Mouse (Mus musculus) heart, embryonic 15.5 days (tissue): ENCODE data around the gene Kdm6a. TPM values are rescaled to one million over a fixed set of nuclear protein-coding genes. Genes with fewer than 3 reads are reported as not detected.

Experiments
- ATAC-seq: fragments of 200-750 bp; cut with Nextera tagmentation; replicated peaks from 2 replicates; pipeline ENCODE4 v1.8.0; 2017; ENCODE audit warnings: low read depth, moderate TSS enrichment; ENCODE audit not compliant: insufficient number of reproducible peaks, insufficient read depth, low FRiP score
- H3K27ac ChIP-seq: fragments of 300-500 bp; sonication (generic); 2 replicates; pipeline ENCODE4 v1.5.1; 2015; ENCODE audit warnings: mild to moderate bottlenecking, inconsistent platforms
- H3K27me3 ChIP-seq: fragments of 300-500 bp; sonication (generic); 2 replicates; pipeline ENCODE4 v1.6.1; 2015; ENCODE audit warnings: inconsistent platforms
- H3K36me3 ChIP-seq: fragments of 300-500 bp; sonication (generic); 2 replicates; pipeline ENCODE4 v1.6.1; 2015; ENCODE audit warnings: mild to moderate bottlenecking, inconsistent platforms
- H3K4me1 ChIP-seq: fragments of 300-500 bp; sonication (generic); replicated peaks from 2 replicates; pipeline ENCODE4 v1.6.1; 2015; ENCODE audit warnings: inconsistent platforms
- H3K4me2 ChIP-seq: fragments of 300-500 bp; sonication (generic); 2 replicates; pipeline ENCODE4 v1.6.1; 2015; ENCODE audit warnings: inconsistent platforms, mild to moderate bottlenecking, moderate library complexity
- H3K4me3 ChIP-seq: fragments of 300-500 bp; sonication (generic); 2 replicates; pipeline ENCODE4 v1.5.1; 2015; ENCODE audit warnings: mild to moderate bottlenecking, inconsistent platforms
- H3K9ac ChIP-seq: fragments of 300-500 bp; sonication (generic); 2 replicates; pipeline ENCODE4 v1.6.1; 2015; ENCODE audit warnings: mild to moderate bottlenecking, inconsistent platforms
- H3K9me3 ChIP-seq: fragments of 300-500 bp; sonication (generic); replicated peaks from 2 replicates; pipeline ENCODE4 v1.6.1; 2016; ENCODE audit warnings: inconsistent platforms
- WGBS: fragments of 180-500 bp; shearing (Covaris S2); methylation state at CpG from one replicate; pipeline ENCODE4 v1.1.7; 2015; ENCODE audit warnings: mixed read lengths; 5-methylcytosine and 5-hydroxymethylcytosine counted together
- polyA plus RNA-seq: library from polyadenylated mRNA; unstranded; fragments of >200 nt; fragmentation: Nextera tagmentation; extraction: Ambion mirVana; gene quantifications from 2 replicates; pipeline ENCODE4 v1.2.1, GENCODE M21; 2015

Kdm6a gene
- 13.0 and 18.7 TPM in 2 replicates for polyA plus RNA-seq

DNA sequence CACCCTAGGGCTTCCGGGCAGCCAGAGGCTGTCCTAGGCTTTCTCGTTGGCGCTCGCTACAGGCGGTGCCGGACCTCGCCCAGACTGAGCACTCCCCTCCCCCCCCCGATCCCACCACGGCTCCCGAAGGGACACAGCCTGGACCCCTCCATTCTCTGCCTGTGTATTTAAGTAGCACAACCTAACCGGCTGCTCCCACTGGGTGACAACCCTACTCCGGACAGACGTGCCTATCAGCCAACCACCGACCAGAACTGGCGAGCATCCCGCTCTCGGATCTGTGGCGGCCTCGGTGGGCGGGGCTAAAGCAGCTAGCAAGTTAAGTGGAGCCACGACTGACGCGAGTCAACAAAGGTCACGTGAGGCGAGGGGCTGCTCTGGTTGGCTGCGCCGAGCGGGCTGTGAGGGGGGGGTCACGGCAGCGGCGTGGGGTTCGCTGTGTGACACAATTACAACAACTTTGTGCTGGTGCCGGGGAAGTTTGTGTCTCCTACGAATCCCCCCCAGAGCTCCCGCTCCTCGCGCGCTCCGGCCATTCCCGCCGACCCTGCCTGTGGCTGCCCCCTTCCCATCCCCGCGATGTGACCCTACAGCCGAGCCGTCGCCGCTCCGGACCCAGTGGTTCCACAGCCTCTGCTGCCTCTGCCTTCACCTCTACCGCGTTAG lies at the start of gene Kdm6a:
TSS of gene Kdm6a (plus strand) at position 384 of the 666 bp plus-strand sequence.
- H3K36me3 ChIP-seq, result no peaks in the 10 kb centered on the region
- H3K4me1 ChIP-seq, result no peaks in the 10 kb centered on the region
- H3K9ac ChIP-seq, result peak within 1 kb of the TSS; percentile 93
- H3K4me3 ChIP-seq, result peak within 1 kb of the TSS; percentile 90
- H3K27me3 ChIP-seq, result no peaks in the 10 kb centered on the region
- H3K27ac ChIP-seq, result peak within 1 kb of the TSS; percentile 98
- H3K4me2 ChIP-seq, result peak within 1 kb of the TSS; percentile 81
- 1% methylated on average over 50 of the region's 50 CpGs for whole genome bisulfite sequencing
- H3K9me3 ChIP-seq, result no peaks in the 10 kb centered on the region
- peak; percentile 99 for ATAC-seq

DNA sequence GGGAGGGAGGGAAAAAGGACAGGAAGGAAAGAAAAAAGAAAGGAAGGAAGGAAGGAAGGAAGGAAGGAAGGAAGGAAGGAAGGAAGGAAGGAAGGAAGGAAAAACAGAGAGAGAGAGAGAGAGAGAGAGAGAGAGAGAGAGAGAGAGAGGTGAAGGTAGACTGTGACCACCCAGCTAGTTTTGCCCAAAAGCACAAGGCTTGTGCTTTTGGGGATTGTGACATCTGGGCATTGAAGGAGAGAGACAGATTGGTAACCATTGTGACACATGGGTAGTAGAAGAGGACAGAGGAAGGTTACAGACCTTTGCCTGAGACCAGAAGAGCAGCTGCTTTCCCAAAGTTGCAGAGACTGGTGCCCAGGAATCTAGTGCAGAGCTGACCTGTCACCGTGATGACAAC lies 16.8 kb upstream of the Kdm6a start, which contains the start of gene Dusp21:
TSS of gene Dusp21 (plus strand) at position 301 of the 400 bp plus-strand sequence.
- Histone ChIP-seq H3K27ac (no peak within 1 kb of the TSS), H3K4me2 (no peak within 1 kb of the TSS), H3K9me3 (no peaks in the 10 kb centered on the region), H3K4me1 (no peaks in the 10 kb centered on the region), H3K9ac (no peak within 1 kb of the TSS), H3K4me3 (no peak within 1 kb of the TSS), H3K27me3 (no peaks in the 10 kb centered on the region), H3K36me3 (no peaks in the 10 kb centered on the region)
- 87% methylated on average over 1 of the region's 1 CpGs for WGBS
- no peak for ATAC-seq

DNA sequence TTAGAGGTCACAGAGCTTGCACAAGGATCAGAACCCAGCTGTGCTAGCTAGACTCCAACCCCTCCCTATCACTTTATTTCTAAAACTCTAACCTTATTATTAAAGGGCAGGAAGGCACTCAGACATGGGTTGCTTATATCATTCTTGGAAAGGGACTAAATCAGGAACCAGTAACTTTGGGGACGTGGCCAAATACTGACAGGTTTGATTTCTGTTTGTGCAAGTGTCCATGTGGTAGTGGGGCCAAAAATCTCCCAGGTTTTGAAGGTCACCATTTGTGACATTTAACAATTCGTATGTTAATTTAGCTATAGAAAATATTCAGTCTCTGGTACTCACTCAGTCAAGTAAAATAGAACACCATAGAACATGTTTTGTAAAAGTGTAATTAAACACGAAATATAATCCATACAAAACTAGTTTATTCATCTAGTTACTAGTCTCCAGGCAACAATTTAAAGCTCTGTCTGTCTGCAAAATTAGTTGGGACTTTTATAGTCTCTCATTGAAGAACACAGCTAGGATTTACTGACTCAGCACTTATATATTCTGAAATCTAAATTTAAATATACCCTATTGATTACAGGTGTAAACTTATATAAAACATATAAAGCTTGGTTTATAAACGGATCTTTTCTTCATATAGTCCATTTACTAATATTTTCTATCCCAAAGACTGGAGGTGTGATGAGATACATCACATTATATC lies 1.5 kb upstream of the Kdm6a start:
- Histone ChIP-seq H3K9me3 (no peaks in the 10 kb centered on the region), H3K27me3 (no peaks in the 10 kb centered on the region), H3K36me3 (no peaks in the 10 kb centered on the region), H3K4me3 (no peak overlapping the region), H3K9ac (no peak overlapping the region), H3K4me2 (peak overlapping the region; percentile 81), H3K27ac (no peak overlapping the region), H3K4me1 (no peaks in the 10 kb centered on the region)
- ATAC-seq, result no peak
- WGBS, result 66% methylated on average over 4 of the region's 4 CpGs

DNA sequence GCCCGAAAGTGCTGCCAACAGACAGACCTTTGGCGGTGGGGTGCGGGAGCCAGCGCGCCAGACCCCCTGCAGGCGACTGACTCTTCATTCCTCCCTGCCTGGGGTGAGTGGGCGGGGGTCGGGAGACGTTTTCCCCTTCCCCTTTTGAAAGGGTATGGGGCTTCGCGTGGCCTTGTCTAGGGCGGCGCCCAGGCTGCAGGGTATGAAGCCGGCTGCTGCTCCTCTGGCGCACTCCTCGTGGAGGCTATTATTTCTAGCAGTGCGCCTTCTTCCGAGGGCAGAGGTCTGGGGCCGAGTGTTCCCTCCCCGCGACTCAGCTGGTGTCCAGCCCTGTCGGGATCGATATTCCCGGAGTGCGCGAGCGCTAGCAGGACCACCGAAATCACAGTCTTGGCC lies 581 bp upstream of the Kdm6a start:
- Histone ChIP-seq H3K4me2 (peak overlapping the region; percentile 81), H3K9me3 (no peaks in the 10 kb centered on the region), H3K4me3 (peak overlapping the region; percentile 90), H3K4me1 (no peaks in the 10 kb centered on the region), H3K36me3 (no peaks in the 10 kb centered on the region), H3K27ac (peak overlapping the region; percentile 94), H3K9ac (peak overlapping the region; percentile 79), H3K27me3 (no peaks in the 10 kb centered on the region)
- ATAC-seq, result peak; percentile 47
- WGBS, result 2% methylated on average over 24 of the region's 28 CpGs

DNA sequence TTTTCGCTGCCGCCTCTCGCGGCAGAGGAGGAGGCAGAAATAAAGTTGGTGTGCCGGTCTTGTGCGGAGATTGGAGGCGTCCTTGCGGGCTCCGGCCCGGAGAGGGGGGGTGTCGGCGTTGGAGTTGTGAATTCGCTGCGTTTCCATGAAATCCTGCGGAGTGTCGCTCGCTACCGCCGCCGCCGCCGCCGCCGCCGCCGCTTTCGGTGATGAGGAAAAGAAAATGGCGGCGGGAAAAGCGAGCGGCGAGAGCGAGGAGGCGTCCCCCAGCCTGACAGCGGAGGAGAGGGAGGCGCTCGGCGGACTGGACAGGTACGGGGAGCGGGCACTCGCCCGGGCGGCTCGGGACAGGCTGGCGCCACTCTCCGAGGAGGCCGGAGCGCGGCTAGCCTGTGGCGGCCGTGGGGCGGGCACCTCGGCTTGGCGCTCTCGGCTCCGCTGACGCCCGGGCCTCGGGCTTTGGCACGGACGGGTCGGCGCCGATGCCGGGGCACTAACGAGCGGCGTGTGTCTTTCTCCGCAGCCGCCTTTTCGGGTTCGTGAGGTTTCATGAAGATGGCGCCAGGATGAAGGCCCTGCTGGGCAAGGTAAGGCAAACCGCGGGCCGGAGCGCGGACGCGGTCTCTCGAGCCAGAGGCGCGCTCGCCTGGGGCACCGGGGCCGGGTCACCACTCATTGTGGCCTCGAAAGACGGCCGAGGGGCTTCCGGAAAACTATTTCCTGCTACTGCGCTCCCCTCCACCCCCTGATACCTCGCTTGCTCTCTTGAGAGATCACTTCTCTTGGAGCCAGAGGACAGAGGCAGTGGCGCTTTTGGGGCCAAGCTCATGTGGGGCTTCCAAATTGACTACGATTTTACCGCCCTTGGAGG lies 721 bp downstream of the Kdm6a start:
- H3K36me3 ChIP-seq, result no peaks in the 10 kb centered on the region
- H3K4me3 ChIP-seq, result peak overlapping the region; percentile 90
- H3K4me2 ChIP-seq, result peak overlapping the region; percentile 58
- H3K4me1 ChIP-seq, result no peaks in the 10 kb centered on the region
- under 1% methylated on average over 68 of the region's 95 CpGs for WGBS
- no peaks in the 10 kb centered on the region for H3K9me3 ChIP-seq
- no peaks in the 10 kb centered on the region for H3K27me3 ChIP-seq
- peak overlapping the region; percentile 93 for H3K9ac ChIP-seq
- ATAC-seq, result peak; percentile 11; the same call in 1 of the 2 replicates
- peak overlapping the region; percentile 98 for H3K27ac ChIP-seq

DNA sequence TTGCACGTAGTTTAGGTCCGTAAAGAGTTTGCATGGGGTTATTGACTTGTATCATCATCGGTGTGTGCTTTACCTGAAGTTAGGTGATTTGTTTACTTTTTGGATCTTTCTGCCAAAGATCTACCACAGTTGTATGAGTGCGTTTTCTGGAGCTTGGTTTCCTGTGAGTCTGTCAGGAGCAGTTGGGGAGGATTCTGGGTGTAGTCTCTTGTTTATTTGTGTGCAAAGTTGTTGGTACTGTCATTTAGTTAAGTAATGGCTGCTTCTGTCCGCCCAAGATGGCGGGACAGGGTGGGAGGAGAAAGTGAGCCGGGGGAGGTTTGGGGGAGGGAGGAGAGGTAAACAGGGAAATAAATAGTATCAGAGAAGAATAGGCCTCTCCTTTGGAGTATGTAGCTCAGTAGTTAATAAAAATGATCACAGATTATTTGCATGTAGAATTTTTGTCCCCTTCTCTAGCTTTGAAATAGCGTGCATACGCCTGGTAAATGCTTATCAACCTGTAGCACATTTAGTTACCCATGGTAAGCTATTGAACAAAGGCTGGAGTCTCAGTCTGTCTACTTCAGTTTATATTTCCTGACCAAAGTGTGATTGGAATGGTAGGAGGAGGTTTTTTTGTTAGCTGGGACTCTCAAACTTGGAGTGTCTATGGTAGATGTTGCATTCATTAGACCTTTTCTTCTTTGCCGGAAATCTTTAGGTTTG lies 1.7 kb downstream of the Kdm6a start:
- 4% methylated on average over 10 of the region's 10 CpGs for WGBS
- Histone ChIP-seq H3K9me3 (no peaks in the 10 kb centered on the region), H3K27ac (peak overlapping the region; percentile 98), H3K4me3 (peak overlapping the region; percentile 90), H3K36me3 (no peaks in the 10 kb centered on the region), H3K4me1 (no peaks in the 10 kb centered on the region), H3K4me2 (peak overlapping the region; percentile 58), H3K9ac (peak overlapping the region; percentile 93), H3K27me3 (no peaks in the 10 kb centered on the region)
- ATAC-seq, result no peak

DNA sequence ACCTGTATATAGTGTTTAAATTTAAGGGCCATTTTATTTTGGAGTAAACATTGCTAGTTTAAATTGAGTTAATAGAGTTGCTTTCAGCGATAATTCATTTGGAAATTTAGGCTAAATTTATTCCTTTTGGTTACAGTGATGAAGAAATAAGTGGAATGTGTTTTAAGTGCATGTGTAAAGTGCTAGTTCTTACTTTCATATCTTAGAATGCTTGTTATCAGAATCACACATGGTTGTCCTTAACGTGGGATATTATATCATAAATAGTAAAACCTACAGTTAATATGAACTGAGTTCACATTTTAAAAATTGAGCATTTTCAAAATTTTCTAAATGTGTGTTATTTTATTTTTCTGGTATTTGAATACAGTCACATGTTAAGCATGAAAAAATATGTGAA lies 2.7 kb downstream of the Kdm6a start:
- Histone ChIP-seq H3K27ac (no peak overlapping the region), H3K4me1 (no peaks in the 10 kb centered on the region), H3K4me2 (no peak overlapping the region), H3K36me3 (no peaks in the 10 kb centered on the region), H3K27me3 (no peaks in the 10 kb centered on the region), H3K9me3 (no peaks in the 10 kb centered on the region), H3K9ac (no peak overlapping the region), H3K4me3 (no peak overlapping the region)
- no peak for ATAC-seq
- 41% methylated on average over 2 of the region's 2 CpGs for WGBS

DNA sequence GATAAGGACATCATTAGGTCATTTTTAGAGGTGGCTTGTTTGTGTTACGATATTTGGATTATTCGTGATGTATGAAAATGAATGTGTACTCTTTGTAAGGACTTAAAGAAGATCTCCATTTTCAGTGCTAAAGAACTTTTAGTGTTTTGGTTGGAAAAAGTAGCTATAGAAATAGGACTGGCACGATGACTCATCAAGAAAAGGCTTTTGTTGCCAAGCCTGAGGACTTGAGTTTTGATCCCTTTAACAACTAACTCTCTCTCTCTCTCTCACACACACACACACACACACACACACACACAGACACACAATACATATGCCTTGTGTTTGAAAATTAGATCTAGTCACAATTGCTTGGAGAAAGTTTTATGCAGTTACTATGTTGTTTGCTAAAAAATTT lies 4.6 kb downstream of the Kdm6a start:
- Histone ChIP-seq H3K27ac (no peak overlapping the region), H3K9me3 (no peaks in the 10 kb centered on the region), H3K27me3 (no peaks in the 10 kb centered on the region), H3K9ac (no peak overlapping the region), H3K4me2 (no peak overlapping the region), H3K4me1 (no peaks in the 10 kb centered on the region), H3K4me3 (no peak overlapping the region), H3K36me3 (no peaks in the 10 kb centered on the region)
- WGBS, result 80% methylated on average over 3 of the region's 3 CpGs
- no peak for ATAC-seq

DNA sequence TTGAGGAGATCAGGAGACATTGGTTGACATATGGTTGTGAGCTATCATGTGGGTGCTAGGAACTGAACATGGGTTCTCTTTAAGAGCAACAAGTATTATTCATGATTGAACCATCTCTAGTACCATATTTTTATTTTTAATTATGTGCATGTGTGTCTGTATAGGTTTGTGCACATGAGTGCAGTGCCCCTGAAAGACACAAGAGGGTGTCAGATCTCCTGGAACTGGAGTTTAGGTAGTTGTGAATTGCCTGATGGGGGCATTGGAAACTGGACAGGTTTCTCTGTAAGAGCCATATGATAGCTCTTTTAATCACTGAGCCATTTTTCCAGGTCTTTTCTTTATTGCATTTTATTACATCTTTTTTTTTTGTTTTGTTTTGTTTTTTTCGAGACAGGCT lies 6.6 kb downstream of the Kdm6a start:
- 90% methylated on average over 1 of the region's 1 CpGs for WGBS
- ATAC-seq, result no peak
- Histone ChIP-seq H3K4me3 (no peak overlapping the region), H3K27ac (no peak overlapping the region), H3K27me3 (no peaks in the 10 kb centered on the region), H3K36me3 (no peaks in the 10 kb centered on the region), H3K4me1 (no peaks in the 10 kb centered on the region), H3K9me3 (no peaks in the 10 kb centered on the region), H3K4me2 (no peak overlapping the region), H3K9ac (no peak overlapping the region)

DNA sequence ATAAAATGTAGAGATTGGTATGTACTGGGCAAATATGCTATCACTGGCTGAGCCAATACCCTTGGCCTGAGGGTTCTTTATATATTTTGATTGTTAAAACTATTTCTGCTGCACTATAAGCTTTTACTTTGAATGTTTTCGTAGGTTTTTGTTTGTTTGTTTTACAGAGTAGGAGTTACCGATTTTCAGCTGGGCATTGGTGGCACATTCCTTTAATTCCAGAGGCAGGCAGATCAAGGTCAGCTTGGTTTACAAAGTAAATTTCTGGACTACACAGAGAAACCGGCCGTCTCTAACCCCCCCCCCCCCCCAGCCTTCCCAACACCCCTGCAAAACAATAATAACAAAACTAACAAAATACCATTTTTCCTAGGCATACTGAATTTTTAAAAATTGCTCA lies 12.5 kb downstream of the Kdm6a start:
- 21% methylated on average over 4 of the region's 4 CpGs for WGBS
- Histone ChIP-seq H3K36me3 (no peaks in the 10 kb centered on the region), H3K27ac (no peak overlapping the region), H3K9ac (no peak overlapping the region), H3K4me1 (peaks cover 13% of the 10 kb centered on the region), H3K4me2 (no peak overlapping the region), H3K27me3 (no peaks in the 10 kb centered on the region), H3K9me3 (no peaks in the 10 kb centered on the region), H3K4me3 (no peak overlapping the region)
- no peak for ATAC-seq

DNA sequence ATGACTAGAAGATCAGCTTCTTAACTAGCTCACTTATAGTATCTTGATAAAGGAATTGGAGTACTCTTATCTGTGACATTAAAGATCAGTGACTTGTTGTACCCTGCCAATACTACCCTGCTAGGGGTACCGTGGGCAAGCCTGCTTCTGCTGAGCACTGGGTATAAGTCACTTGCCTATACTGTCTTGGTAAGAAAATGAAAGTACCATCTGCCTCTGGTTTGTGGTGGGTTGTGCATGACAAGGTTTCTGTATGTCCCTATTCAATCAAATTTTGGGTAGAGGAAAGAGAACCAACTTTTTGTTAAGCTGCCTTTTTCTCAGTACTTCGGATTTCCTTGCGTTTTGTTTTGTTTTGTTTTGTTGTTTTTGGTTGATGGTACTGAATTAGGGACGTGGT lies 15.4 kb downstream of the Kdm6a start:
- H3K4me3 ChIP-seq, result no peak overlapping the region
- H3K27ac ChIP-seq, result no peak overlapping the region
- peaks cover 13% of the 10 kb centered on the region for H3K4me1 ChIP-seq
- no peak overlapping the region for H3K9ac ChIP-seq
- no peaks in the 10 kb centered on the region for H3K36me3 ChIP-seq
- 75% methylated on average over 4 of the region's 4 CpGs for WGBS
- H3K4me2 ChIP-seq, result no peak overlapping the region
- no peaks in the 10 kb centered on the region for H3K27me3 ChIP-seq
- no peaks in the 10 kb centered on the region for H3K9me3 ChIP-seq
- ATAC-seq, result no peak
